Mouse (Mus musculus) small intestine, adult 2 months (tissue): ENCODE results near the gene Asb4.

ENCODE experiments used
- CTCF ChIP-seq: fragments of 200-500 bp; IDR thresholded peaks from 2 replicates; pipeline ENCODE4 v1.5.1; 2012; ENCODE audit warnings: low read depth, mild to moderate bottlenecking, control low read depth, inconsistent platforms, low read length, moderate library complexity, mixed read lengths; ENCODE audit not compliant: insufficient replicate concordance, insufficient read length; ENCODE audit errors: extremely low read depth
- POLR2A ChIP-seq: fragments of 200-500 bp; IDR thresholded peaks from 2 replicates; pipeline ENCODE4 v1.6.1; 2012; ENCODE audit warnings: low read depth, mild to moderate bottlenecking, control low read depth, inconsistent platforms, low read length, moderate library complexity

GRCm38 (mm10) chr6:5429562-5429961, 46.4 kb downstream of the Asb4 start:
- TF ChIP-seq CTCF (no peak), POLR2A (no peak)
